Mouse (Mus musculus): ENCODE results near the gene Wdr19.
"Not testable (repeated sequence)": the region's sequence is repeated elsewhere in the genome, so short reads cannot be mapped to it uniquely, and the experiment has no call there.

Gene Wdr19

DNA sequence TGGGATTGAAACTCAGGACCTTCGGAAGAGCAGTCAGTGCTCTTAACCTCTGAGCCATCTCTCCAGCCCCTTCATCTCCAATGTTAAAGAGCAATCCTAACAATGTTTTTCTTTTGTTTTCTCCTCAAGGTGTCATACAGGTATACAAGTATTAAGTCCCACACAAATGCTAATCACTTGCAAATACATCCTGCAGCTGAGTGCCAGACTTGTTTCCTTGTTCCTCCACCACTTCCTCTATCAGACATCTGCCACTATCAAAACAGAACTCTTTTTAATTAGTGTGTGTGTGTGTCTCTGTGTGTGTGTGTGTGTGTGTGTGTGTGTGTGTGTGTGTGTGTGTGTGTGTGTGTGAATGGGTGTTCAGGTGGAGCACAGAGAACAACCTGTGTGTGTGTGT is 100.1 kb downstream of the Wdr19 start:
- not testable (repeated sequence) for DNase-seq (ENCODE audit: low spot score in 2 of 2)

GRCm38 (mm10) chr5:65300121-65300520 is 100.6 kb downstream of the Wdr19 start:
- DNase-seq (ENCODE audit: low spot score in 2 of 2), result no peak

DNA sequence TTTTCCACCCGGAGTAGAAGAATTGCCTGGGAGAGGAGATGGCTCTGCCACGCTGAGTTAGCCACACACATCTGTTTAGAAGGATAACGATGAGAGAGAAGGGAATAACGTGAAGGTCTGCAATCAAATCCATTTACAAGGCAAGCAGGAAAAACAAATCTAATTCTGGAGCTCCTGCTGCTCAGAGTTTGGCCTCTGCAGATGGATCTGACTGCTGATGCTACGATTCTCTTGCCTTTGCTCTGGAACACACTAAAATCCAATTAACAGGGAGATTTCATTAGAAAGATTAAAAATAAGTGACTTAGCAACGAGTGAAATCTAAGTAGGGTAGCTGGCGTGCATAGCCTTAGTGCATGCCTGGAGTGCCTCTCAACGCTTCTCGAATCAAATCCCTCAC is 106.0 kb downstream of the Wdr19 start:
- no peak for DNase-seq (ENCODE audit: low spot score in 2 of 2)

DNA sequence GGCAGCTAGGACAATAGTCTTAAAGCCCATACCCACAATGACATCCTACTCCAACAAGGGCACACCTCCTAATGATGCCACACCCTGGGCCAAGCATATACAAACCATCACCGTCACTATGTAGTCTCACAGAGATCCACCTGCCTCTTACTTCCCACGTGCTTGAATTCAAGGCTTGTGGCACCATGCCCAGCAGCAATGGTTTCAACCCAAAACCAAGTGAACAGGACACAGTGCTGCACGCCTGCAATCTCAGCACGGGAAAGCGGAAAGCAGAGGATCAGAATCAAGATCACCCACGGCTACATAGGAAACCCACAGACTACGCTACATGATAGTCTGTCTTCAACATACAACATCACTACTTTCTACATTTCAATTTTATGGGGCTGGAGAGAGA is 108.7 kb downstream of the Wdr19 start:
- DNase-seq (ENCODE audit: low spot score in 2 of 2), result no peak

GRCm38 (mm10) chr5:65308866-65309265 is 109.4 kb downstream of the Wdr19 start:
- DNase-seq (ENCODE audit: low spot score in 2 of 2), result no peak
